Mouse (Mus musculus) duodenum, adult 2 months (tissue): ENCODE data around the gene Ankrd6. TPM values are rescaled to one million over a fixed set of nuclear protein-coding genes. Genes with fewer than 3 reads are reported as not detected.

Source experiments
- polyA plus RNA-seq: library from polyadenylated mRNA; depleted of rRNA; stranded (reverse); fragments of >200 nt; gene quantifications from 2 replicates; pipeline ENCODE4 v1.2.3, GENCODE M21; 2012; ENCODE audit warnings: low replicate concordance; rRNA removed

Gene Ankrd6
- polyA plus RNA-seq = 0.13 and 0.34 TPM in 2 replicates

GRCm38 (mm10) chr4:32950356-32951034, at the start of gene Ankrd6:
Gene Ankrd6, minus strand, starts transcription at chr4:32950841.

GRCm38 (mm10) chr4:32982716-32983175, 32.1 kb upstream of the Ankrd6 start, which contains the start of gene Rragd:
Gene Rragd, plus strand, starts transcription at chr4:32983037.

GRCm38 (mm10) chr4:32799966-32800576, 150.6 kb downstream of the Ankrd6 start, which contains the start of gene Lyrm2:
Gene Lyrm2, plus strand, starts transcription at chr4:32800253.

Other genes starting within 250 kb of the Ankrd6 start
- 1.6 and 3.1 TPM in 2 replicates for gene Lyrm2, start 150.6 kb downstream of the Ankrd6 start, polyA plus RNA-seq
- gene Rragd, start 32.2 kb upstream of the Ankrd6 start, polyA plus RNA-seq = 7.3 and 13.6 TPM in 2 replicates
- gene Ube2j1, start 80.6 kb upstream of the Ankrd6 start, polyA plus RNA-seq = 10.7 and 10.9 TPM in 2 replicates
- 0.53 and 0.95 TPM in 2 replicates for gene Gabrr2, start 112.2 kb upstream of the Ankrd6 start, polyA plus RNA-seq
- gene Gabrr1, start 181.7 kb upstream of the Ankrd6 start, polyA plus RNA-seq = not detected in 2 replicates
- 5.9 and 7.7 TPM in 2 replicates for gene Pm20d2, start 238.9 kb upstream of the Ankrd6 start, polyA plus RNA-seq